Mouse (Mus musculus) heart, postnatal 36 days (tissue): ENCODE measurements around the gene Pxn. TPM values are rescaled to one million over a fixed set of nuclear protein-coding genes. Genes with fewer than 3 reads are reported as not detected.

Experiments used
- DNase-seq, 2 experiments: peaks; one replicate each; pipeline ENCODE4 v3.0.0; 2021 to 2022
- intact Hi-C: fragments of 180-260 bp; cut with DNase I; formaldehyde crosslinking; loops from one replicate; pipeline ENCODE4 v1.15.1; 2025
- total RNA-seq, 2 experiments: library from RNA; stranded (reverse); gene quantifications; 2 replicates each; pipeline ENCODE4 v1.2.3; 2021

The Pxn gene
- 10 to 100 TPM; 36.2 to 37.9 TPM for total RNA-seq

DNA sequence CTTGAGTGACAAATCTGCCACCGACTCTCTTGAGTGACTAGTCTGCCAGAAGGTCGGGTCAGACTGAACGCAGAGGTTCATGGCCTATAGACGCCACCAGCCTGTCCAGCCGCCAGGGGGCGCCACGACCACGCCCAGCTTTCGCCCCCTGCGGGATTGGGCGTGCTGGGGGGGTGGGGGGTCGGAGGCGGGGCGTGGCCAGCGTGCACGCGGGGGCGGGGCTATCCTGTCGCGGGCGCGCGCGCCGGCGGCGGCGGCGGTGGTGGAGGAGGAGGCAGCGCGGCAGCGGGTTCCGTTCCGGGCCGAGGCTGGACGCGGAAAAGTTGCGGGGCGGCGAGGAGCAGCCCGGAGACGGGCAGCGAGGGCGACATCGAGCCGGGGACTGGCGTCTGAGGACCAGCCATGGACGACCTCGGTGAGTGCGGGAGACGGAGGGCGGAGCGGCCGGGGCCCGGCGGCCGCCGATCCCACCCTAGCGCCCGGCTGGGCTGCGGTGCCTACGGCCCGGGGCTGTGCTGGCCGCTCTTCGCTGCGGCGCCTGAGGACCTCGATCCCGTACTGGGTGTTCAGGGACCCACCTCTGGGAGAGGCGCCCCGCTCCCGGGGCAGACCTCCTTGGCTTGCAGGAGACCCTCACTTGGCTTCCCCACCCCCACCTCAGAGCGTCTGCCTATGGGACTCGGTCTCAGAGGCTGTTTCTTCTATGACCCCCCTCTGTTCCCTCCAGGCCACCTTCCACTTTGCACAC, at the start of gene Pxn:
Pxn (plus strand) TSS at position 223 of the 748 bp plus-strand sequence.
- peak; percentile 96 to 97 for DNase-seq
- intact Hi-C loops = loop anchor here (1.0 kb wide), 2 partner anchors 32 to 50 kb away; no protein-coding TSS in a partner anchor

DNA sequence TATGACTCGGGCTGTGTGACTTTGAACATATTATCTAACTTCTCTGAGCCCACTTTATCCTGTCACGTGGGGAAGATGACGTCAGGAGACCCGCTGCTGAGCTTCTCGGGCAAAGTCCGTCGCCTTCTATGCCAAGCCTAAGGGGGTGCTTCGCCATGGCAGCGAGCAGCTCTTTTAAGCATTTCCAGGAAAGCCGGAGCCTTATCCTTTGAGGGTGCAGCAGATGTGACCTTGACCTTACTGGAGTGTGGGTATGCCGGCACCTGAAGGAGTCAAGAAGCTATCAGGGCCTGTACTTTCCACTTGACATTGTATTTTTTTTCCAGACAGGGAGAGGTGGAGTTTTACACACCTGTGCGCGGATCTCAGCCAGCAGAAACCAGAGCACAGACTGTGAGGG, 47.6 kb upstream of the Pxn start:
- intact Hi-C loops = no loop called here
- no peak for DNase-seq

DNA sequence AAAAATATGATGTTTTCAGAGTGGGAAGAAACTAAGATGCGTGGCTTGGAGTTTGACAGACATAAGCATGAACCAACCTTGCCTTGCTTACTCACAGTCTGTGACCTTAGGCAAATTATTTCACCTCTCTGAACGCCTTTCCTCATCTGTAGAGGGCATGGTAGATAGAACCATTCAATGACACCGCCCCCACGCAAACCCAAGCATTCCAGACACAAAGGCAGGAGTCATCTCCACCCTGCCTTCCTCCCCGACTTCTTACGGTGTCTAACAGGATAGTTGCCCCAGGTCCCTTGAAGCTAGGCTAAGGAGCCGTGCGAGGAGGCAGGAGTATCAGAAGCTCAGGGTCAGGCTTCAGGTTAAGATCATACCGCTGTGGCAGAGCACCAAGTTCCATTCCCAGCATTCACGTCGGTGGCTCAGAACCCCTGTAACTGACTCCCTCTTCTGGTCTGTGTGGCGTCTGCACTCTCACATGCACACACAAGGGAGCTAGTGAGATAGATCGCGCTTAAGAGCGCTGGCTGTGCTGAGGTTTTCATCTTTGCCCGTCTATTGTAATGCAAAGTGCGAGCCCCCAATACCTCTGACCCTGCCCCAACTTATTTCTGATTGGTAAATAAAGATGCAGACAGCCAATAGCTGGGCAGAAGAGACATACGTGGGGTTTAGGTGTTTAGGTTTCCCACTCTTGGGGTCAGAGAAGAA, 41.9 kb upstream of the Pxn start:
- intact Hi-C loops = no loop called here
- DNase-seq = no peak

DNA sequence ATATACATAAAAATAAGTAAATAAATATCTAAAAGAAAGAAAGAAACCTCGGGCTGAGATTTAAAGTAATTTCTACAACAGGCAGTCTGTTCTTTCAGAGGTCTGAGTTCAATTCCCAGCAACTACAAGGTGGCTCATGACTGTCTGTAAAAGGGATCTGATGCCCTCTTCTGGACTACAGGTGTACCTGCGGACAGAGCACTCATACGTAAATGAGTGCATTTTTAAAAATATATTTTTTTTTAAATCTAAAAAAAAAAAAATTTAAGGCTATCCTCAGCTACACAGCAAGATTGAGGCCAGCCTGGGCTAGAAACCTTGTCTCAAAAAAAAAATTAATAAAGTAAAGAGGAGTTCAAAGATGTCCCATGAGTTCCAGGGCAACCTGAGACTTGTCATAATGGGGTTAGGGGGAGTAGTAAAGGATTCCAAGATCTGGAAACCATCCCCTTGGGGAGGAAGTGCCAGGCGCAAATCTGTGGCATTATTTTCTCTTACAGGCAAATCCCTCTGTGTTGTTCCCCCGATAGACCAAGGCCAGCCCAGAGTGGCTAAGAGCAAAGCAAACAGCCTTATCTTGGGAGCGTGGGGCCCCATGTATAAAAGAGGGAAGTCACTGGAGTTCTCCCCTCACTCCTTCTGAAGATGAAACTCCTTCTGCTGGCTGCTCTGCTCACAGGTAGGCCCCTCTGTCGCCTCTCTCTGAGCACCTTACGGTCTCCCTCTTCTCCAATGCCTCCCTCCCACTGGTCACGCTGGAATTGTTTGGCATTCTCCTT, 40.6 kb upstream of the Pxn start, which contains the start of gene Pla2g1b:
Pla2g1b (plus strand) TSS at position 621 of the 779 bp plus-strand sequence.
- no peak for DNase-seq
- intact Hi-C loops = no loop called here

DNA sequence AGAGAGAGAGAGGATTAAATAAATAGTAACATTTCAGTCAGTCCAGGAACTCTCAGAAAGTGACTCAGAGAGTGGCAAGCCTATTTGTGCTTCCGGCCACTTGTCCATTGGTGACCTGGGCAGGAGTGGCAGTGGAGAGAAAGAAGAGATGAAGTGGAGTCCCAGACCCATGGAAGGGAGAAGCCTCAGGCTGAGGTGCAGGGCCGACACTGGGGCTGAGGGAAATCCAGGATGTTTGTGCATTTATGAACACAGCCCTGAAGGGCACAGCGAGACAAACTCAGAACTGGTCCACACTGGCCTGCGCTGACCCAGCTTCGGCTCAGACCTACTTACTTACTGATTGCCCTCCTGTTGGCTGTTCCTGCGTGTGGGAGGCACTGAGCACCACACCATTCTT, 36.7 kb upstream of the Pxn start:
- no peak for DNase-seq

DNA sequence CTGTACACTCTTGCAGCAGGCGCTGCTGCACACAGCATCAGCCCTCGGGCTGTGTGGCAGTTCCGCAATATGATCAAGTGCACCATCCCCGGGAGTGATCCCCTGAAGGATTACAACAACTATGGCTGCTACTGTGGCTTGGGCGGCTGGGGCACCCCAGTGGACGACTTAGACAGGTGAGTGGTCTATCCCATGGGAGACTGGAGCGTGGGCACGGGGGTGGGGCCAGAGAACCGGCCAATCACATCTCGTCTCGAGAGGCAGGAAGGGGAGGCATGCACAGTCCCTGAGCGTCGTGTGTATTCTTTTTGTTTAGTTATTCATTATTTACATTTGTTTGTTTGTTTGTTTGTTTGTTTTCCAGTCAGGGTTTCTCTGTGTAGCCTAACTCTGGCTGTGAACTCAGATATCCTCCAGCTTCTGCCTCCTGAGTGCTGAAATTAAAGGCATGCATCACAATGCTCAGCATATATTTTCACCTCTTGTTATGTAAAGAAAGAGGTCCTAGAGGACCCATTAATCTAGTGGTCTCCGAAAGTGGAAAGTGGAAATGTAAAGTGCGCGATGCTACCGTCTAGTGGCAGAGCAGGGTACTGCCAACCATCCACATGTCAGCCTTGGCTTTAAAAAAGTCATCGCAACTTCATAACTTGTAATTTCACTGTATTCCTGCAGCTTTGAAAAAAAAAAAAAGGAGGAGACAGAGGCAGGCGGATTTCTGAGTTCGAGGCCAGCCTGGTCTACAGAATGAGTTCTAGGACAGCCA, 35.5 kb upstream of the Pxn start:
- intact Hi-C loops = no loop called here

More for the DNA sequence above, 36.7 kb upstream of the Pxn start:
- intact Hi-C loops = no loop called here

DNA sequence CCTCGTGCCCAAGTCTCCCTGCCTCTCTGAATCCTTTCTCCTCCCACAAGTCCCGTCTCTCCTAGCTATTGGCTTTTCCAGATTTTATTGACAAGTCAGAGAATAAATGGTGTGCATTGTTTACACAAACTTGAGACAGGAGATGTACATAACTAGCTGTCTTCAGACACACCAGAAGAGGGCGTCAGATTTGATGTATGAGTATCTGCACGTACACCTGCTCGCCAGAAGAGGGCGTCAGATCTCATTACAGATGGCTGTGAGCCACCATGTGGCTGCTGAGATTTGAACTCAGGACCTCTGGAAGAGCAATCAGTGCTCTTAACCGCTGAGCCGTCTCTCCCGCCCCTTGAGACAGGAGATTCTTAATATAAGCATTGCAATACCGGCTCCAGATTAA, 33.3 kb upstream of the Pxn start:
- DNase-seq = no peak
- intact Hi-C loops = no loop called here

More for the DNA sequence above, 35.5 kb upstream of the Pxn start:
- DNase-seq = peak; percentile 53 to 74

DNA sequence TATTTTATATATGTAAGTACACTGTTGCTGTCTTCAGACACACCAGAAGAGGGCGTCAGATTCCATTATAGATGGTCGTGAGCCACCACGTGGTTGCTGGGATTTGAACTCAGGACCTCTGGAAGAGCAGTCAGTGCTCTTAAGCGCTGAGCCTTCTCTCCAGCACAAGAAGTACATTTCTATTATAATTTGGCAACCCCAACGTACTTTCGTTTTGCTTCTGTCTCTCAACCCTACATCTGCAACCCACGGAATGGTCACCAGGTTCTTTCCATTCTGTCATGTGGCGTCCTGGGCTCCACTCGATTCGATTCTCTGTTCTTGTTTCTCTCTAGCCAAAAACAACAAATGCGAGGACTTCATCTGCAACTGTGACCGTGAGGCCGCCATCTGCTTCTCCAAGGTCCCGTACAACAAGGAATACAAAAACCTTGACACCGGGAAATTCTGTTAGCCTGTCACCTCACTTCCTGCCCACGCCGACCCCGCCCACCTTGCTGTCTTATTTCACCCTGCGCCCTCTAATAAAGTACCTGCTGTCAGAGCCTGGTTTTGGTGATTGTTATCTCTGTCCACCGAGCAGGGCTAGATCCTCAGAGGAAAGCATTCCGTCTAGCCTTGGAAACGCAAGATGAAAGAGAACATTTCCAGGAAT, 32.2 kb upstream of the Pxn start:
- DNase-seq = no peak
- intact Hi-C loops = no loop called here

DNA sequence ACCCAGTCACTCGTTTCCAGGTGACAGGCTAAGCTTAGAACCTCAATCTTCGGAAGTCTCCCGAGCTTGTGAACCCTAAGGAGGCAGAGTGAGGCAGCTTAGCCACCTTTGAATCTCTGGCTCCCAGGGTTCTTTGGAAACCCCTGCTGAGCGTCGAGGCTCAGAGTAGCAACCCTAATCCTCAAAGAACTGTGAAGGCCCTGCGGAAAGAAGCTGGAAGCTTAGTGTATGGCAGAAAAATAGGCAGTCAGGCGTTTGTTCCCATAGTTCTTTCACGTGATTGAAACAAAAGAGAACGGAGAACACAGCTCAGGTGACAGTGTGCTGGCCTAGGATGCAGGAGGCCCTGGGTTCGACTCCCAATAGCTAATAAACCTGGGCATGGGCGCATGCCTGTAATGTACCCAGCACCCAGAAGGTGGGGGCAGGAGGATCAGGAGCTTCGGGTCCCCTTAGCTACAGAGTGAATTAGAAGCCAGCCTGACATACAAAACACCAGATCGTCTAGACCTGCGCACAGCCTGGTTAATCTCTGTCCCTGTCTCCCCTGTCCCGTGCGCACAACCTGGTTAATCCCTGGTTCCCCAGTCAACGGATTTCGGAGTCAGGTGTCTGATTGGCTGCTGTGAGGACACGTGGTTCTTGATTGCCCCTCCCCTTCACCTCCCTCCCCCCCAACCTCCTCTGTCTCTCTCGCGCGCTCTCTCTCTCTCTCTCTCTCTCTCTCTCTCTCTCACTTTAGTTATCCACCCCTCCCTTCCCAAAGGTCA, 31.0 kb upstream of the Pxn start:
- intact Hi-C loops = no loop called here
- no peak for DNase-seq

DNA sequence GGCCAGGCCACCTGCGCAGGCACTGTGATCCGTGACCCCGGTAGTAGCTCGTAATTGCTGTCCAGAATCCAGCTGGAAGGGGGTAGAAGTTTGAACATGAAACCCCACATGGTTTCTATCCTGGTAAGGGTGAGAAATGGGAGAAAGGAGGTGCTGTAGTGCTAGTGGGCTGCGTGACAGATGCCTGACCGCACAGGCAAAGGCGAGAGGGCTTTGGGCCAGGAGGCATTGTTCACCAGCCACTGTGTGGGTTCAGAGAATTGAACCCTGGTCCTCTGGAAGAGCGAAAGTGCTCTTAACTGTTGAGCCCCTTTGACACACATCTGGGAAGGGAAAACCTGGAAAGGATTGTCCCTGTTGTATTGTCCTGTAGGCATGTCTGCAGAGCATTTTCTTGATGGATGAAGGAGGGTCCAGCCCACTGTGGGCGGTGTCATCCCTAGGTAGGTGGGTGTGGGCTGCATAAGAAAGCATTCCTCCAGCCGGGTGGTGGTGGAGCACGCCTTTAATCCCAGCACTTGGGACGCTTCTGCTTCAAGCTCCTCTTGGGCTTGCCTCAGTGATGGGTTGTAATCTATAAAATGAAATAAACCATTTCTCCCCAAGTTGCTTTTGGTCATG, 30.3 kb upstream of the Pxn start:
- no peak for DNase-seq
- intact Hi-C loops = no loop called here

DNA sequence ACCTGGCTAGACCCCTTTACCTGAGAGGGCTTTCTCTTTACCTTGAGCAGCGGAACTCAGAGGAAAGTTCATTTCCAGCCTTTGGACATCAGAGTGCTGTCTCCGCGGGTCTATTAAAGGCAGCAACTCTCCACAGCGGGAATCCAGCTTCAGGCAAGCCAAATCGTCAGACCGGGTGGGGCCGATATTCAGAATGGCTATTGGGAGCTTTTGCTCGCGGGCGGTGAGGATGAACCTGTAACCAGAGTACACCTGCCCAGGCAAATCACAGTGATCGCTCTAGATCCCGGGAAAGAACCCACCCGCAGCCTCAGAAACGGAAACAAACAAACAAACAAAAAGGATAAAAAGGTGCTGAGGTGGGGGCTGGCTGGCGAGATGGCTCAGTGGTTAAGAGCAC, 26.9 kb upstream of the Pxn start:
- intact Hi-C loops = no loop called here
- DNase-seq = no peak

DNA sequence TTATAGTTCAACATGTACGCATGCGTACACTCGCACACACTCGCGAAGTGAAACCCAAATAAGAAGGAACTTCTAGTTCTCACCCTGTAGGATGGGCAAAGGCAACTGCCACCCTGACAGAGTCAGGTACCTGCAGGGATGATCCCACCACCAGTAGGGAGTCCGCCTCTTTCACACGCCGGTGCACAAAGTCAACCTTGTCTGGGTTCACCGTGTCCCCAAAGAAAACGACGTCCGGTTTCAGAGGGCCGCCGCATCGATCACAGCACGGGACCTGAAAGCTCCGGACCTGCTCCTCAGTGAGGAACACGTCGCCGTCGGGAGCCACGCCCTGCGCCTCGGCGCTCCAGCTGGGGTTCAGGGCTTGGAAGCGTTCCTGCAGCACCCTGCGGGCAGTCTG, 26.4 kb upstream of the Pxn start:
- intact Hi-C loops = no loop called here
- no peak for DNase-seq

DNA sequence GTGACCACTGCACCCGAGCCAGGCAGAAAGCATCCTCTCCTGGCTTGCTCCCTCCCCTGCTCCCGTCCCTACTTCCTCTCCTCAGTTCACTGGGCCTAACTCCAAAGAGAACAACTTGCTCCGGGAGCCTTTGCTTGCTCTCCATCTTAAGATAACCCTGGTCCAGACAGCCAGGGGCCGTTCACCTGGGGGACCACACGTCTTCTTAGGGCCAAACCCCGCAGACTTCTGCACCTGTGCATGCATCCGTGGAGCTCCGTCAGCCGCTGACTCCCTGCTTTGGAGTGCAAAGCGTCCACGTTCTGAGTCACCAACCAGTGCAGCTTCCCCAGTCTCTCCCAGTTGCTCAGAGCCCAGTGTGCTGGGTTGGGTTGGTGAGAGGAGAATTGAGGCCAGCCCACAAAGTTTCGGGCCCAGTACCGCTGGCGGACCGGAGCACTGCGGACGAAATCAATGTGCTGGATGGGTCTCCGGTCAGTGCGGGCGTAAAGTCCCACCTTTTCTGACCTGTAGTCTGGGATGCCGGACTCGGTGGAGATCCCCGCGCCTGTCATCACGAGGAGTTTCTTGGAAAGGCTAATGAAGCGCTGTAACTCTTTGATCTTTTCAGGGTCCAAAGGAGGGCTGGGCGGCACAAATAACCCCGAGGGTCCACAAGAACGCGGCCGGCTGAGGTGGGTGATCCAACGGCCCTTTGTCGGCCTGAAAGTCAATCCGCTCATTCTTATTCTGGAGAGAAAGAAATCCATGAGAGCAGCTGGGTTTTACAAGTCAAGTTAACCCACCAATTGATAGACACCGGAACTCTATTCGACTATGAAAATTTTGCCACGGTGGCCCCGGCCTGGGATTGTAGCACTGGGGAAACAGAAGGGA, 23.8 kb upstream of the Pxn start:
- intact Hi-C loops = no loop called here
- DNase-seq = no peak

DNA sequence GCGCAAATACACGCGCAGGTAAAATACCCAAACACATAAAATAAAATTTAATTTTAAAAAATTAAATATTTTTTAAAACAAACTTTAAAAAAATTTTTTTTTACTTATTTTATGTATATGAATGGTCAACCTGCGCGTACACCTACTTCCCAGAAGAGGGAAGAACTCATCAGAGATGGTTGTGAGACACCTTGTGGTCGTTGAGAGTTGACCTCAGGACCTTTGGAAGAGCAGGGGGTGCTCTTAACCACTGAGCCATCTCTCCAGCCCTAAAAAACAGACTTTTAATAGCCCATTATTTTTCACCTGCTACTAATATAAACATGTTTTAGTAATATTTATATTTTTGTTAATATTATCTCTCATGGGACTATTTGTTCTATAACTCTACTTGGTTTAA, 23.1 kb upstream of the Pxn start:
- no peak for DNase-seq
- intact Hi-C loops = no loop called here

DNA sequence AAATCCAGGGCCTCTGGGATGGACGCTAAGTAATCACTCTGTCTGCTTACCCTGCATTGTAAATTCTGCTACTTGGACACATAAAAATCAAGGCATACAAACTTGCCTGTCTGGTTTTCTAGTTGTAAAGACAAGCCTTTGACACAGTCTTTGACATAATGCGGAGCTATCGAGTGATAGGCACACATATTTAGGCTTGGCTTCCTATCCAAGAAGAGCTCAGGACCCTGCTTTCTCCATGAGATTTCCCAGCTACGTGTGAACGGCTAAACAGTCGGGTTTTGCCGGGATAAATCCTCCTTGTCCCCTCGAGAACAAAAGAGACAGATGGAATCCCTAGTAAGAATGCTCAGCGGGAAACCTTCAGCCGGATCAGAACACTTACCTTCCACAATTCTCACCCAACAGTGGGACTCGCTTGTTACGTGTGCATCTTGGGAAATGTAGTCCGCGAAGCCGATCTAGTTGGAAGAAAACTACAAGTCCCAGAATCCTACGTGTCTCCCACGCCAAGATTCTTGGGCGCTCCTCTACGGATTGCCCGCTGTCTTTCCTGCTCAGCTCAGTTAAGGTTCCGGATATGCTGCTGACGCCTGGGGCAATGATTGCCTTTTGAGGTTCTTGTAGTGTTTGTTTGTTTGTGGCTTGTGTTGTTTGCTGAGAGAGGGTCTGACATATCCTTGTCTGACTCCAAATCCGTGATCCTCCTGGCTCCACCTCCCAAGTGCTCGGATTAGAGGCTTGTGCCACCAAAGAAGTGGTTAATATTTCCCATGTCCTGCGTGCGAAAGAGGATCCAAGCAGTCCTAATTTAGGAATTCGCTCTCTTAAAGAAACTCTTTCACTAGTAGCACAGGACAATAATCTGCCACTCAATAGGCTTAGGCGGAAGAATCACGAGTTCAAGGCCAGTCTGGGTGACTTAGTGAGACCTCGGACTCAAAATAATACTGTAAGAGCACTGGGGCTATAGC, 22.2 kb upstream of the Pxn start, which contains the start of gene Sirt4:
Sirt4 (minus strand) TSS at position 779 of the 974 bp plus-strand sequence.
- DNase-seq = peak; percentile 77 to 79
- intact Hi-C loops = no loop called here

DNA sequence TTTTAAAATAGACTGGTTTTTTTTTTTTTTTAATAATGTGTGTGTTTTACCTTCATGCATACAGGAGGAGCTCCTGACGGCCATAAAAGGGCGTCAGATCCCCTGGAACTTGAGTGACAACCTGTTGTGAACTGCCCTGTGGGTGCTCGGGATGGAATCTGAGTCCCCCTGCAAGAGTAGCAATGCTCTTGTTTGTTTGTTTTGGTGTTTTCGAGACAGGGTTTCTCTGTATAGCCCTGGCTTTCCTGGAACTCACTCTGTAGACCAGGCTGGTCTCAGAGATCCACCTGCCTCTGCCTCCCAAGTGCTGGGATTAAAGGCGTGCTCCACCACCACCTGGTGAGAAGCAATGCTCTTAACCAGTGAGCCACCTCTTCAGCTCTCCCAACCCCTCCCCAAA, 21.5 kb upstream of the Pxn start:
- intact Hi-C loops = no loop called here
- no peak for DNase-seq
